Mouse (Mus musculus) bone marrow, adult 2 months (tissue): Measurements from ENCODE around the gene Vmp1.

ENCODE experiments used
- CTCF ChIP-seq: fragments of 200-500 bp; IDR thresholded peaks from 2 replicates; pipeline ENCODE4 v1.5.1; 2011; ENCODE audit warnings: low read length, control low read depth; ENCODE audit not compliant: control insufficient read depth, insufficient read depth
- POLR2A ChIP-seq: fragments of 200-500 bp; IDR thresholded peaks from 2 replicates; pipeline ENCODE4 v1.6.1; 2011; ENCODE audit warnings: low read depth, mild to moderate bottlenecking, control low read depth, low read length, borderline replicate concordance; ENCODE audit not compliant: control insufficient read depth

- TF ChIP-seq CTCF (no peak), POLR2A (no peak)
Measured at GRCm38 (mm10) chr11:86646885-86647459, 36.7 kb downstream of the Vmp1 start.
